In genomic region chr5:83872052-83872451, GRCm38 (mm10) we compare ENCODE assay signal across 26 mouse cellular contexts.
DNase-seq lines count a peak whose midpoint lies in the region; ATAC-seq and TF ChIP-seq lines count a peak whose summit lies in the region.
"Had no signal": no experiment of that assay in that cellular context is flagged by ENCODE, and none has a peak within 500 bp of the region (broad histone marks: within the 10 kb centered on the region; RNA-seq: fewer than 3 reads in every experiment).

No protein-coding gene starts in this region.

- peak; percentile 14 for DNase-seq in forebrain, postnatal 0 days
- peak; percentile 3 for DNase-seq in midbrain, embryonic 14.5 days
- DNase-seq in midbrain, embryonic 10.5 days (ENCODE audit: low spot score): no peak
- peak; percentile 13 for DNase-seq in brain, embryonic 14.5 days (ENCODE audit: low read depth)
- DNase-seq in adrenal gland, adult 8-10 months: no peak
- DNase-seq: adrenal gland, adult 2 months; adrenal gland, postnatal 25 days; cerebellum, adult 11 months; cerebellum, adult 2 months; cerebellum, adult 9-11 months; cerebellum, postnatal 25 days; gastrocnemius, postnatal 10 days; gastrocnemius, postnatal 36 days; heart, adult 2 months; heart, postnatal 14 days; heart, postnatal 4 days had no signal

- no peak overlapping the region for H3K4me3 ChIP-seq in forebrain, postnatal 0 days (ENCODE audit: low read depth, low read length)
- no peak overlapping the region for H3K4me3 ChIP-seq in forebrain, embryonic 12.5 days (replicated peaks)
- no peak overlapping the region for H3K4me3 ChIP-seq in midbrain, embryonic 14.5 days (replicated peaks; ENCODE audit: low read depth, low read length)
- H3K4me3 ChIP-seq in midbrain, embryonic 10.5 days: no peak overlapping the region
- H3K4me3 ChIP-seq: embryonic facial prominence, embryonic 12.5 days; embryonic facial prominence, embryonic 15.5 days; forebrain, embryonic 15.5 days; heart, adult 2 months; heart, embryonic 10.5 days; heart, embryonic 13.5 days; hindbrain, embryonic 12.5 days; hindbrain, embryonic 15.5 days had no signal

- H3K4me2 ChIP-seq in forebrain, postnatal 0 days (ENCODE audit: low read depth): no peak overlapping the region
- H3K4me2 ChIP-seq in forebrain, embryonic 12.5 days: no peak overlapping the region
- H3K4me2 ChIP-seq in midbrain, embryonic 14.5 days (ENCODE audit: low read length): no peak overlapping the region
- H3K4me2 ChIP-seq: embryonic facial prominence, embryonic 12.5 days; embryonic facial prominence, embryonic 15.5 days; forebrain, embryonic 15.5 days; heart, embryonic 13.5 days; hindbrain, embryonic 12.5 days; hindbrain, embryonic 15.5 days had no signal

- TF ChIP-seq POLR2A in brain, embryonic 14.5 days (IDR thresholded peaks at IDR 0.05; ENCODE audit: borderline replicate concordance, extremely low read depth, insufficient read depth, insufficient read length, poor library complexity, severe bottlenecking): no peak

- H3K27me3 ChIP-seq in forebrain, postnatal 0 days (ENCODE audit: insufficient read depth, low read length): no peaks in the 10 kb centered on the region
- no peaks in the 10 kb centered on the region for H3K27me3 ChIP-seq in forebrain, embryonic 12.5 days
- H3K27me3 ChIP-seq in midbrain, embryonic 14.5 days (ENCODE audit: control insufficient read depth, insufficient read depth, low read length): no peaks in the 10 kb centered on the region
- H3K27me3 ChIP-seq in midbrain, embryonic 10.5 days (ENCODE audit: low read depth, poor library complexity, severe bottlenecking): no peaks in the 10 kb centered on the region
- H3K27me3 ChIP-seq: embryonic facial prominence, embryonic 12.5 days; embryonic facial prominence, embryonic 15.5 days; forebrain, embryonic 15.5 days; heart, embryonic 13.5 days; hindbrain, embryonic 12.5 days; hindbrain, embryonic 15.5 days had no signal

- WGBS in forebrain, postnatal 0 days: 7% methylated on average over 1 of the region's 1 CpGs
- 28% methylated on average over 1 of the region's 1 CpGs for WGBS in forebrain, embryonic 12.5 days
- WGBS in midbrain, embryonic 14.5 days: 21% methylated on average over 1 of the region's 1 CpGs
- WGBS in midbrain, embryonic 10.5 days: 44% methylated on average over 1 of the region's 1 CpGs

- H3K9me3 ChIP-seq in forebrain, postnatal 0 days (ENCODE audit: low read length): no peaks in the 10 kb centered on the region
- no peaks in the 10 kb centered on the region for H3K9me3 ChIP-seq in forebrain, embryonic 12.5 days
- no peaks in the 10 kb centered on the region for H3K9me3 ChIP-seq in midbrain, embryonic 14.5 days (ENCODE audit: control insufficient read depth, low read length)
- H3K9me3 ChIP-seq in midbrain, embryonic 10.5 days (replicated peaks): no peaks in the 10 kb centered on the region
- H3K9me3 ChIP-seq: embryonic facial prominence, embryonic 12.5 days; embryonic facial prominence, embryonic 15.5 days; forebrain, embryonic 15.5 days; heart, embryonic 10.5 days; heart, embryonic 13.5 days; hindbrain, embryonic 12.5 days; hindbrain, embryonic 15.5 days had no signal

- no peak overlapping the region for H3K9ac ChIP-seq in forebrain, postnatal 0 days
- H3K9ac ChIP-seq in forebrain, embryonic 12.5 days: no peak overlapping the region
- no peak overlapping the region for H3K9ac ChIP-seq in midbrain, embryonic 14.5 days (replicated peaks; ENCODE audit: low read length)
- H3K9ac ChIP-seq: embryonic facial prominence, embryonic 12.5 days; embryonic facial prominence, embryonic 15.5 days; forebrain, embryonic 15.5 days; heart, embryonic 13.5 days; hindbrain, embryonic 12.5 days; hindbrain, embryonic 15.5 days had no signal

- ATAC-seq in forebrain, postnatal 0 days: no peak
- no peak for ATAC-seq in forebrain, embryonic 12.5 days (ENCODE audit: low FRiP score)
- no peak for ATAC-seq in midbrain, embryonic 14.5 days (ENCODE audit: low FRiP score, low TSS enrichment)
- ATAC-seq: CD4-positive, CD25-positive, alpha-beta regulatory T cell, adult 4 months; forebrain, embryonic 15.5 days; intestine, postnatal 0 days had no signal

- no peaks in the 10 kb centered on the region for H3K36me3 ChIP-seq in forebrain, postnatal 0 days (ENCODE audit: insufficient read depth)
- no peaks in the 10 kb centered on the region for H3K36me3 ChIP-seq in forebrain, embryonic 12.5 days (replicated peaks)
- H3K36me3 ChIP-seq in midbrain, embryonic 14.5 days (ENCODE audit: control insufficient read depth, insufficient read depth, low read length): no peaks in the 10 kb centered on the region
- no peaks in the 10 kb centered on the region for H3K36me3 ChIP-seq in midbrain, embryonic 10.5 days
- H3K36me3 ChIP-seq: embryonic facial prominence, embryonic 12.5 days; embryonic facial prominence, embryonic 15.5 days; forebrain, embryonic 15.5 days; heart, embryonic 10.5 days; heart, embryonic 13.5 days; hindbrain, embryonic 12.5 days; hindbrain, embryonic 15.5 days had no signal

- no peak overlapping the region for H3K27ac ChIP-seq in forebrain, postnatal 0 days (ENCODE audit: low read depth, low read length)
- H3K27ac ChIP-seq in forebrain, embryonic 12.5 days: no peak overlapping the region
- H3K27ac ChIP-seq in midbrain, embryonic 14.5 days (replicated peaks; ENCODE audit: low read depth, low read length): no peak overlapping the region
- H3K27ac ChIP-seq in midbrain, embryonic 10.5 days (replicated peaks): no peak overlapping the region
- H3K27ac ChIP-seq: embryonic facial prominence, embryonic 12.5 days; embryonic facial prominence, embryonic 15.5 days; forebrain, embryonic 15.5 days; heart, adult 2 months; heart, embryonic 10.5 days; heart, embryonic 13.5 days; hindbrain, embryonic 12.5 days; hindbrain, embryonic 15.5 days had no signal

- H3K4me1 ChIP-seq in forebrain, postnatal 0 days (ENCODE audit: insufficient read depth): no peaks in the 10 kb centered on the region
- H3K4me1 ChIP-seq in forebrain, embryonic 12.5 days: no peaks in the 10 kb centered on the region
- H3K4me1 ChIP-seq in midbrain, embryonic 14.5 days (ENCODE audit: control insufficient read depth, insufficient read depth, low read length): no peaks in the 10 kb centered on the region
- peaks cover 10% of the 10 kb centered on the region for H3K4me1 ChIP-seq in midbrain, embryonic 10.5 days
- H3K4me1 ChIP-seq: embryonic facial prominence, embryonic 12.5 days; embryonic facial prominence, embryonic 15.5 days; forebrain, embryonic 15.5 days; heart, embryonic 10.5 days; heart, embryonic 13.5 days; hindbrain, embryonic 12.5 days; hindbrain, embryonic 15.5 days had no signal

- TF ChIP-seq CTCF in forebrain, postnatal 0 days (IDR thresholded peaks at IDR 0.05; ENCODE audit: low read depth): no peak
- no peak for TF ChIP-seq CTCF in brain, embryonic 14.5 days (IDR thresholded peaks at IDR 0.05; ENCODE audit: borderline replicate concordance, extremely low read depth, insufficient read depth, insufficient read length)

Comparison
In these comparisons a context has a peak if more than half of its experiments do, and no peak if none do; other contexts are left out.
1. DNase-seq: peak in forebrain, postnatal 0 days (single experiment), midbrain, embryonic 14.5 days (single experiment) and brain, embryonic 14.5 days (single experiment); none in midbrain, embryonic 10.5 days (single experiment) and adrenal gland, adult 8-10 months (single experiment).